Mouse (Mus musculus): ENCODE data around the gene Zfp319.
"Not testable (repeated sequence)": the region's sequence is repeated elsewhere in the genome, so short reads cannot be mapped to it uniquely, and the experiment has no call there.

Zfp319 gene

GRCm38 (mm10) chr8:95331720-95332436 is at the start of gene Zfp319, which contains the start of gene Usb1:
Zfp319 (minus strand) TSS chr8:95331950.
Usb1 (plus strand) TSS chr8:95332284.
- DNase-seq, result peak; percentile 88 to 91

DNA sequence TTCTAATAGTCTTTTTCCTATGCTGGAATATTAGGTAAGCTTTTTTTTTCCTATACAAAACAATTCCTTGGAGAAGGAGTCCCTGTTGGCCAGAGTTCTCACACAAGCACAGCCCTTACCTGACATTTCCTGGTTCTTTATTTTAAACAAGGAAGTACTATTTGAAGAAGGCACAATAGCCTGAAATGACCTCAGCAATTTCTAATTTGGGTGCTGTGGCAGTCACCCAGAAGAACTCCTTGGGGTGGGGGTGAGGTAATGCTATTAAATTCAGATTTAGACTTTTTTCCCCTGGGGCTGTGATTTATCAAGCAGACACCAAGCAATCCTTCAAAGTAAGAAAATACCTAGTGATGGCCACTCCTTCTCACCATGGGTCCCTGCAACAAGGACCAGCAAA is 49.2 kb upstream of the Zfp319 start:
- DNase-seq, result no peak

DNA sequence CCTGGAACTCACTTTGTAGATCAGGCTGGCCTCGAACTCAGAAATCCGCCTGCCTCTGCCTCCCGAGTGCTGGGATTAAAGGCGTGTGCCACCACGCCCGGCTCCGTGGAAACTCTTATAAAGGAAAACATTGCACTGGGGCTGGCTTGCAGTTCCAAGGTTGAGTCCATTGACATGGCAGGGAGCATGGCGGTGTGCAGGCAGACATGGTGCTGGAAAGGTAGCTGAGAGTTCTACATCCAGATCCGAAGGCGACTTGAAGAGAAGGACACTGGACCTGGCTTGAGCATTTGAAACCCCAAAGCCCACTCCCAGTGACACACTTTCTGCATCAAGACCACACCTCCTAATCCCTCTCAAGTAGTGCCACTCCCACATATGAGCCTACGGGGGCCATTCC is 47.2 kb upstream of the Zfp319 start:
- DNase-seq, result not testable (repeated sequence)

GRCm38 (mm10) chr8:95377863-95378291 is 46.1 kb upstream of the Zfp319 start:
- no peak for DNase-seq

DNA sequence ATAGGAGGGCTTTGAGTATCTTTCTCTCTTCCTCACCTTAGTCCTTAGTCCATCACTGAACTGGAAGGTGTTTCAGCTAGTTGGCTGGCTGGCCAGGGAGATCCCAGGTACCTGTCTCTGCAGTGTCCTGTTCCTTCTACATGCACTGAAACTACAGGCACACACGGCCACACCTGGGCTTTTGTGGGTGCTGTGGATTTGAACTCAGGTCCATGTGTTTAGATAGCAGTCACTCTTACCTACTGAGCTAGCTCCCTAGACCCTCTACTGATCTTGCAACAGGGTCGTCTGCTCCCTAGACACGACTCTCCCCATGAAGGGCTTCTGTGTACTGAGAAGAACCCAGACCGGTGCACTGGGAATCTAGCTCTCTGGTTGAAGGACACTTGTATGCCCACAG is 45.4 kb upstream of the Zfp319 start:
- no peak for DNase-seq

GRCm38 (mm10) chr8:95376309-95376999 is 44.7 kb upstream of the Zfp319 start:
- no peak for DNase-seq

- DNase-seq, result no peak
These were observed 43.7 kb upstream of the Zfp319 start for GRCm38 (mm10) chr8:95375374-95375930.

GRCm38 (mm10) chr8:95374429-95374828 is 42.7 kb upstream of the Zfp319 start:
- DNase-seq, result no peak

DNA sequence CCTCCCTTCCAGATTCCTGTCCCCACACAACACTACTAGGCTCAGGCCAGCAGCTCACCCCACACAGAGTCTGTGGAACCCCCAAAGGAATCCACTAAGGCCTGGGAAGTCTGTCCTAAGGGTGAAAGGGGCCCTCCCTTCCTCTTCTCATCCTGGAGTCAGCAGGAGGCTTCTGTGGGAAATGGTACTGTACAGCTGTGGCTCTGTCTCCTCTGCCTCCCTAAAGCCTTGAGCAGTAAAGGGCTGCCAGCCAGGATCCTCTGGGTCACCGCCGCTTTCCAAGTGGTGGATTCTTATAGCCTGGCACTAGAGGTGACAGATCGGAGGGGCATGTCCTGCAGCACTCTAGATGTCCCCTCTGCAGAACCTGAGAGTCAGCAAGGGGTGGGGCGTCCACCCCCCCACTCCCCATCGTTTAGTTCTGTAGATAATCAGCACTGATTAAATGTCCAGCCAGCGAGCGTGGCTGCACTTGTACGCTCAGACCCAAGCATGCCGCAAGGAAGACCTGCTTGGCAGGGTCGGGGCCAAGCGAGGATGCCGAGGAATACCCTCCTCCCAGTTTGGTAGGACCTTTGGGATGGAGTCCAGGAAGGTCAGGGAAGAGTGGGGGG is 41.7 kb upstream of the Zfp319 start:
- DNase-seq, result no peak

GRCm38 (mm10) chr8:95369581-95370326 is 38.0 kb upstream of the Zfp319 start:
- peak; percentile 55 to 63 for DNase-seq

DNA sequence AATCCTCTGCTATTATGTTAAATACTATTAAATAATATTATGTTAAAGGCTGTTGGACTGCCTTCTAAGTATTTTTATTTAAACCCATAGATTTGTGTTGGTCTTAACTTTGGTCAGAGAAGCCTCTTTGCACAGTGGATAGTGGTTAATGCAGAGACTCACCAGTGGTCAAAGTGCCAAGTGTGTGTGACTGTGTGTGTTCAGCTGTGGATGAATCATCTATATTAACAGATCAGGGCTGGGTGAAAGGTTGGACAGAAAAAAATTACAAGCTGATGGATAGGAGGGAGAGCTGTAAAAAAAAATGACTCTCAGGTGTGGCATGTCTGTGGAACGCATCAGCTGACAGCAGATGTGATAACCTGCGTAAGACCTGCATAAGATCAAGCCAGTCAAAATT is 32.1 kb upstream of the Zfp319 start:
- DNase-seq, result no peak

DNA sequence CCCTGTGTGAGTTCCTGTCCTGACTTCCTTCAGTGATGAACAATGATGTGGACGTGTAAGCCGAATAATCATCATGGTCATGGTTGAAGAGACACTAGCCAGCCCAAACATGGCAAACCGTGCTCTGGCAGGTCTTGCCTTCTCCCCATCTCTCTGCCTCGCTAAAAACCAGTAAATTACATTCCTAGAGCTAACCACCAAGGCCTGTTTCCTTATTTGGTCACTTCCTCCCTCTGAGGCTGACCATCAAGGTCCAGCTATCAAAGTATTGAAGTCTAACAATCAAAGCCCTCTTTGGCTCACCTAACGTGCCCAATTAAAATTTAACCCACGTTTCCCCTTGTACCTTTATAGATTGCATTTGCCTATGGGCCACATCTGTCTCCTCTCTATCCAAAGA is 30.5 kb upstream of the Zfp319 start:
- no peak for DNase-seq

DNA sequence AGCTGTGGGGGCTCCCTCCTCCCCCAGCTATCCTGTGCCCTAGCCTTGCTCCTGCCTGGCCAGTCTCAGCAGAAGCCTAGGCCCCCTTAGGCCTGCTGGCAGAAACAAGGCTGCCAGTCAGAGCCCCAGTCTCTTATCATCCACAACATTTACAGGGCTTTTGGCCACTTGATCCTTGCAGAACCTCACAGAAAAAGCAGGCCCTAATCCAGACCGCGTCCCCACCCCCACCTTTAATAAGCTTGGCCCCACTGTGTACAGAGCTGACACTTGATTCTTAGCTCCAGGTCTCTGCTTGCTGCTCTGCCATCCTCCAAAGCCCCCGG is 29.2 kb upstream of the Zfp319 start:
- no peak for DNase-seq

GRCm38 (mm10) chr8:95360181-95361015 is 28.6 kb upstream of the Zfp319 start:
- DNase-seq, result no peak

DNA sequence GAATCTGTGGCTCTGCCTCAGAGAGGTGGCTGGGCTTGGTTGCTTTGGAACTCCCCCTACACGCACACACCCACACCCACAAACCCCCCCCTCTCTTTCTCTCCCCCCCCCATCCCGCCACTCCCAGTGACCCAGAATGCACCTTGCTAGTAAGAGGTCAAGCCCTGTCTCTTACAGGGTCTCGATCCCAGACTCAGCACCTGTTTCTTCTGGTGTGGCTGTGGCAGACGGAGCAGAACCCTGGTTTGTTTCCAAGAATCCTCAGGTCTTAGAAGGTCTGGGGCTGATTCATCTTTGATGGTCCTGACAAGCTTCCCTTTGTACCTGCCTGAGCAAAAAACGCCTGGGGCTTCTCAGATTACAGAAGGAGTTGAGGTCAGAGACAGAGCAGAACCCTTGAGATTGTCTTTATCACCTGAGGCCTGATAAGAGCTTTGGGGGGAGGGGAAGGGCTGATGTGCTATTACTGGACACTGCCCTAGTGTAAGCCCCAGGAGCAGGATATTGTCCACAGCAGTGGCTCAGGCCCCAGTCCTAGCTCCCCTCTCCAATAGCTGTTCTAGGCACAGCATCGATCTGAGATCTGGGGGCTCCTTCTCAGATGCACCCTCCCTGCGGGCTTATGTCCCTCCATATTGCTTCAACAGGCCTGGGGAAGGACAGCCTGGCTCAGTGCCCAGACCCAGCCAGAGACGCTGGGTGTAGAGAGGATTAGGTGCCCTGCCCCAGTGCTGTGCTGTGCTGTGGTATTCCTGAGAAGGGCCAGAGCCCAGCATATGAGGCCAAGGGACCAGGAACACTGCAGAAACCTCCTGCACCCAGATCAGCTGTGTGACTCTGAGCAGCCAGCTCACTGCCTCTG is 27.0 kb upstream of the Zfp319 start:
- no peak for DNase-seq

DNA sequence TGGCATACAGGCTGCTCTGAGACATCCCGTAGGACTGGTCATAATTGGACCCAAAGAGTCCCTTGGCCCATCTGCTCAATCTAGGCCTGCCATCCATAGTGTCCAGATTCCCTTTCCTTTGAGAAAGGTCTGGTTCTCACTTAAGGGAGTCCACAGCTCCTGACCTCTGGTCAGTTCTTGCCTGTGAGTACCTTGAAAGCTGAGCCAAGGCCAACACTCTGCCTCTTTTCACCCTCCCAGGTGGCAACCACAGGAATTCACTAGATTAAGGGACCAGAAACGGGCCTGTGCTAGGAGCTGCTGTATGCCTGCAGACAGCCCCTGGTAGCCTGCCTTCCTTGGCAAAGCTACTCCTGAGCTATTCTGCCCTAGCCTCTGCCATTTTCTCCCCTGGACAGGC is 22.9 kb upstream of the Zfp319 start:
- no peak for DNase-seq

DNA sequence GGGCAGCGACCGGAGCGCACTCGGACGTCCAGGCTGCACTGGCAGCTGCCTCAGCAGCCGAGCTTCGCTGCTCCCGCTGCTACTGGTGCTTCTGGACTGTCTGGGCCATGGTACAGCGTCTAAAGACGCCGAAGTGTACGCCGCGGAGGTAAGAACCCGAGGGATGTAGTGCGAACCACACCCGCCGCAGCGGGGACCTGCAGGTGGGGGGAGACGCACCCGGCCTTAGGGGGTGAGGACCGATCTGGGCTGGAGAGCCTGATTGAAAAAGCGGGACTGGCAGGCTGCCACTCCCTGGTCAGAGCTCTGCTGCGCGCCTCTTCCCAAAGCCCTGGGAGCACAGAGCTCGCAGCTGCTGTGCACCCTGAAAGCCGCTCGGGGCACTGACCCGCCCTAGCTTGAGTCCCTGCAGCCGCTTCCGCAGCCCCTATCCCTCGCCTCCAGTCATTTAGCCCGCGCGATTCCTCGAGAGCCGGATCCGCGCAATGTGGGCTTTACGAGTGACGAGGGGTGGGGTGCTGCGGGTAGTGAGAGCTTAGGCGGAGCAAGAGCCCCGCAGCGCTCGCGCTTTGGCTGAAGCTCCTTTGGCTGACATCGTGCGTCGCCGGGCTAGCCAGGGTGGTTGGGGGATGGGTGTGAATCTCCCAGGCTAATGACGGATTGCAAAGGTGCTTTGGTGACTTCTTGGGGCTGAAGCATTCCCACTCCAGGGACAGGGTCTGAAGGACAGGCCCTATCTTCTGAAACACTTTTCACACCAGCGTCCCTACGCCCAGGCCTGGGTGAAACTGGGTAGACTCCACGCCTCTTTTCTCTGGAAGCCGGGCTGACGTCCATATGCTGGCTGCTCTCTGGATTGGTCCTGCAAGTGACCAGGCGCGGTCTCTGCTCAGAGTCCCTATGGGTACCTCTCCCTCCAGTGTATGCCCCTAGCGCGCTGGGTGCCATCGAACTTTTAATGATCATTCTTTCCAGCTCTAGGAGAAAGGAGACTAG is 21.4 kb upstream of the Zfp319 start:
- no peak for DNase-seq

- no peak for DNase-seq
These were observed 20.6 kb upstream of the Zfp319 start, which contains the start of gene Mmp15 for GRCm38 (mm10) chr8:95352151-95352870. Mmp15 (plus strand) TSS chr8:95352268.

DNA sequence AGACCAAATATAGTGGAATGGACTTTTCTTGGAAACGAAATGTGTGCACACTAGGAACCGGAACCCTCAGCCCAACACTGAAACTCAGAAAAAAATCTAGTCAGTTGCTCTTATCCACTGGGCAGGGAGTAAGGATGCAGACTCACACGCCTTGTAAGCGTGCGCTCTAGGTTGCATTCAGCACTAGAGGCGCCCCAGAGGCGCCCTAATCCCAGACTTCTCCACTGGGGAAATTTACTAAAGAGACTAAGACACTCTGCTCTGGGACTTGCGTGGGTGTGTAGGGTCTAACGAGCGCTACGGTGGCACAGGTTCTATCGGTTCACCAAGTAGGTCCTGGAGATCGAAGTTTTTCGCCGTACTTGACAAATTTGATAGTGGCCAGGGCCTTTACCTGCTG is 19.7 kb upstream of the Zfp319 start:
- no peak for DNase-seq
